Mouse (Mus musculus) embryo, embryonic 11.5 days (tissue): Measurements from ENCODE around the gene Olfr835.

Experiments used
- DNase-seq: peaks from one replicate; pipeline ENCODE4 v3.0.0-alpha.2; 2012; ENCODE audit warnings: low read depth, low spot score

Gene Olfr835

GRCm38 (mm10) chr9:19032435-19032834, at the start of gene Olfr835:
TSS of gene Olfr835 (plus strand) at chr9:19032735.
- DNase-seq = no peak

GRCm38 (mm10) chr9:18987690-18988089, 44.8 kb upstream of the Olfr835 start, which contains the start of gene Olfr834:
TSS of gene Olfr834 (plus strand) at chr9:18987990.
- no peak for DNase-seq

DNA sequence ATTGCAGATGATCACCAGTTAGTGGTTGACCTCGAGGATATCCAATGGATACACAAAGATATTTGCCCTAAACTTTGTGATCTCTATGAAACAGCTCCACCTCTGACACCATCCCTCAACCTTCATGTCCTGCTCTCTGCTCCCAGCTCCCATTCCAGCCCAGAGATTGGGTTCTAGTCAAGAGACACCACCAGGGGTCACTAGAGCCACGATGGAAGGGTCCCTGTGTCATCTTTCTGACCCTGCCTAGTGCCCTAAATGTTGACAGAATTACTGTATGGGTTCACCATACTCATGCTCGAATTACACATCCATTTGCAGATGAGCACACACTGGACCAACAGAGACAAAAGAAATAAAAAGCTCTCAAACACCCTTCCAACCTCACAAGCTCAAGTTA, 52.5 kb downstream of the Olfr835 start:
- DNase-seq = no peak
